Mouse (Mus musculus) liver, embryonic 14.5 days (tissue): ENCODE measurements around the gene Pkmyt1.

Experiments
- CTCF ChIP-seq: IDR thresholded peaks from 2 replicates; pipeline ENCODE4 v1.5.1; 2016; ENCODE audit warnings: antibody characterized with exemption, low read depth, control low read depth
- EP300 ChIP-seq: IDR thresholded peaks from 2 replicates; pipeline ENCODE4 v1.6.1; 2016; ENCODE audit warnings: antibody characterized with exemption, low read depth

DNA sequence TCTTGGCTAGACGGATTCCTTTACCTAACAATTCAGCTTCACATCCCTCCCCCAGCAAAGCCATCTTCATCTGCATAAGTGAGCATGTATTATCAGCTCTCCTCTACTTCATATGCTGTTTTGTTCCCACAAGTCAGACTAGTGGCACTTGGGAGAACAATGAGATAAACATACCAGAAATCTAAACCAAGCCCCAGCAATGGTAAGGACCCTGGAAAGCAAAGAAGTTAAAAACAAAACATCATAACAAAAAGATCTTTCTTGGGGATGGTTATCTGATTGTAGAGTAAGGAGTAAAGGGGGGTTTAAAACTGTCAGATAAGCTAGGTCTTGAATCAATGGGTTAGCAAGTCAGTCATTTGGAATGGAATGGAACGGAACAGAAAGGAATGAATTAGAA is 44.4 kb downstream of the Pkmyt1 start:
- TF ChIP-seq CTCF (no peak), EP300 (no peak)
